Mouse (Mus musculus) liver, adult 2 months (tissue): ENCODE measurements at regions not wholly inside any gene's neighbourhood (a gene's known extent, or its start where the extent isn't known, plus 50 kb on each side); places are given as distances from the start of the nearest gene placed in this dataset.

ENCODE experiments used
- DNase-seq: peaks from one replicate; pipeline ENCODE4 v3.0.0-alpha.2; 2011; ENCODE audit warnings: low read depth, low spot score; ENCODE audit errors: extremely low read depth
- H3K27ac ChIP-seq: fragments of 200-500 bp; replicated peaks from 2 replicates; pipeline ENCODE4 v1.5.1; 2012; ENCODE audit warnings: low read depth, mild to moderate bottlenecking, control low read depth, inconsistent platforms, low read length; ENCODE audit not compliant: insufficient read depth
- H3K27me3 ChIP-seq: fragments of 200-500 bp; 2 replicates; pipeline ENCODE4 v1.6.1; 2012; ENCODE audit warnings: mild to moderate bottlenecking, moderate library complexity, low read length, inconsistent platforms; ENCODE audit not compliant: control insufficient read depth, insufficient read depth
- H3K36me3 ChIP-seq: fragments of 200-500 bp; 2 replicates; pipeline ENCODE4 v1.6.1; 2012; ENCODE audit warnings: low read length, inconsistent platforms; ENCODE audit not compliant: control insufficient read depth, insufficient read depth
- H3K4me1 ChIP-seq: fragments of 200-500 bp; 2 replicates; pipeline ENCODE4 v1.6.1; 2011; ENCODE audit warnings: low read length; ENCODE audit not compliant: control insufficient read depth, insufficient read depth
- H3K4me3 ChIP-seq: fragments of 200-500 bp; 2 replicates; pipeline ENCODE4 v1.5.1; 2011; ENCODE audit warnings: low read depth, mild to moderate bottlenecking, control low read depth, low read length, moderate library complexity; ENCODE audit not compliant: insufficient read depth
- H3K79me2 ChIP-seq: fragments of 200-500 bp; 2 replicates; pipeline ENCODE4 v1.6.1; 2012; ENCODE audit warnings: inconsistent platforms, mild to moderate bottlenecking, low read length, moderate library complexity; ENCODE audit not compliant: control insufficient read depth, insufficient read depth
- H3K9ac ChIP-seq: fragments of 200-500 bp; 2 replicates; pipeline ENCODE4 v1.6.1; 2012; ENCODE audit warnings: low read depth, mild to moderate bottlenecking, control low read depth, inconsistent platforms, low read length
- CTCF ChIP-seq: fragments of 200-500 bp; IDR thresholded peaks from 2 replicates; pipeline ENCODE4 v1.5.1; 2011; ENCODE audit warnings: low read depth, low read length, control low read depth
- POLR2A ChIP-seq: fragments of 200-500 bp; IDR thresholded peaks from 2 replicates; pipeline ENCODE4 v1.6.1; 2011; ENCODE audit warnings: low read length, control low read depth; ENCODE audit not compliant: insufficient read depth; ENCODE audit errors: extremely low read depth
- WGBS: fragments of 180-500 bp; shearing (Covaris S2); methylation state at CpG from one replicate; pipeline ENCODE4 v1.1.7; 2018; 5-methylcytosine and 5-hydroxymethylcytosine counted together

DNA sequence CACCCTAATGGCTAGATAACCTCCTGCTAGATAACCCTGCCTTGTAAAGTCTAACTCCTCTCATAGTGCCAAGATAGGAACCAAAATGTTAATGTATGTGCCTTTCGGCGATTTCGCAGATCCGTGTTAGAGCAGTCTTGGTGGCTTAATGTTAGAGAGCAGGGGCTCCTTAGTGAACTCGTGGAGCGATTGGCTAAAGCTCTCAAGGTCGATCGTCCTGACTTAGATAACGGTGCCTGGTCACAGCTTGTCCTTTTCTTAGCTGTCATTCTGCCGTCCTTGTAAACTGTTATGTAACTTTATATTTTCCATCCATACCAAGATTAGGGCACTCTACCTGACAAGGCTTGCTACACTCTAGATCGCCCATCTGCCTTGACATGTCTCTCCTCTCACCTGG, 119.5 kb upstream of the Prox1 start:
- H3K27me3 ChIP-seq, result no peaks in the 10 kb centered on the region
- H3K4me3 ChIP-seq, result no peak overlapping the region
- no peaks in the 10 kb centered on the region for H3K36me3 ChIP-seq
- DNase-seq, result no peak
- H3K27ac ChIP-seq, result no peak overlapping the region
- no peak overlapping the region for H3K9ac ChIP-seq
- H3K79me2 ChIP-seq, result no peaks in the 10 kb centered on the region
- TF ChIP-seq POLR2A (no peak), CTCF (no peak)
- no peaks in the 10 kb centered on the region for H3K4me1 ChIP-seq
- WGBS, result 73% methylated on average over 11 of the region's 11 CpGs

GRCm38 (mm10) chr1:190286481-190287145, 116.1 kb upstream of the Prox1 start:
- Histone ChIP-seq H3K9ac (no peak overlapping the region), H3K79me2 (no peaks in the 10 kb centered on the region), H3K4me1 (no peaks in the 10 kb centered on the region), H3K36me3 (no peaks in the 10 kb centered on the region), H3K27me3 (no peaks in the 10 kb centered on the region), H3K4me3 (no peak overlapping the region), H3K27ac (no peak overlapping the region)
- TF ChIP-seq POLR2A, result no peak
- TF ChIP-seq CTCF, result no peak
- no peak for DNase-seq
- 58% methylated on average over 17 of the region's 17 CpGs for WGBS

GRCm38 (mm10) chr1:190285636-190286035, 115.1 kb upstream of the Prox1 start:
- no peak overlapping the region for H3K4me3 ChIP-seq
- H3K9ac ChIP-seq, result no peak overlapping the region
- TF ChIP-seq CTCF, result no peak
- TF ChIP-seq POLR2A, result no peak
- WGBS, result 84% methylated on average over 8 of the region's 8 CpGs
- H3K27ac ChIP-seq, result no peak overlapping the region
- H3K36me3 ChIP-seq, result no peaks in the 10 kb centered on the region
- no peaks in the 10 kb centered on the region for H3K27me3 ChIP-seq
- no peak for DNase-seq
- H3K4me1 ChIP-seq, result no peaks in the 10 kb centered on the region
- no peaks in the 10 kb centered on the region for H3K79me2 ChIP-seq

GRCm38 (mm10) chr1:190285049-190285448, 114.5 kb upstream of the Prox1 start:
- 91% methylated on average over 8 of the region's 8 CpGs for WGBS
- no peaks in the 10 kb centered on the region for H3K4me1 ChIP-seq
- H3K27ac ChIP-seq, result no peak overlapping the region

DNA sequence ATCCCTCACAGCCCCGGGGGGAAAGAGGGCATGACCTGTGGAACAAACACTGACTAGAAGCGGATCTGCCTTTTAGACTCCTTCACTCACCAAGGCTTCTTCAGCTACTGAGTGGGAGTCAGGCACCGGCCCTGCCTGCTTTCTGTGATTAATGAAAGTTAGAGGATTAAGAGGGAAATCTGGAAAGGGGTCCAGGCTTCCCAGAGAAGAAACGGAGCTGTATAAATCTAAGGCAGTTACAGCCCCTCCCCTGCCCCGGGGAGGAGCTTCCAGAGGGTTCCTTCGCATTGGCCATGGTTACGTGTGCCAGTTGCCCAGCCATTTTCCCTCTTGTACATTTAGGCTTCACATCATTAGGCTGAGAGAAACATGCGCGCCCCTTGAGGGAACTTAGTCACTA, 113.6 kb upstream of the Prox1 start:
- no peak overlapping the region for H3K27ac ChIP-seq
- no peaks in the 10 kb centered on the region for H3K27me3 ChIP-seq
- H3K79me2 ChIP-seq, result no peaks in the 10 kb centered on the region
- no peaks in the 10 kb centered on the region for H3K36me3 ChIP-seq
- TF ChIP-seq CTCF, result no peak
- TF ChIP-seq POLR2A, result no peak
- no peak overlapping the region for H3K4me3 ChIP-seq
- no peak for DNase-seq
- no peaks in the 10 kb centered on the region for H3K4me1 ChIP-seq
- no peak overlapping the region for H3K9ac ChIP-seq
- 82% methylated on average over 9 of the region's 9 CpGs for WGBS

More at GRCm38 (mm10) chr1:190285049-190285448, 114.5 kb upstream of the Prox1 start:
- no peaks in the 10 kb centered on the region for H3K79me2 ChIP-seq
- no peak for DNase-seq
- TF ChIP-seq CTCF, result no peak
- no peak for TF ChIP-seq POLR2A
- no peaks in the 10 kb centered on the region for H3K27me3 ChIP-seq
- no peaks in the 10 kb centered on the region for H3K36me3 ChIP-seq
- no peak overlapping the region for H3K9ac ChIP-seq
- no peak overlapping the region for H3K4me3 ChIP-seq

DNA sequence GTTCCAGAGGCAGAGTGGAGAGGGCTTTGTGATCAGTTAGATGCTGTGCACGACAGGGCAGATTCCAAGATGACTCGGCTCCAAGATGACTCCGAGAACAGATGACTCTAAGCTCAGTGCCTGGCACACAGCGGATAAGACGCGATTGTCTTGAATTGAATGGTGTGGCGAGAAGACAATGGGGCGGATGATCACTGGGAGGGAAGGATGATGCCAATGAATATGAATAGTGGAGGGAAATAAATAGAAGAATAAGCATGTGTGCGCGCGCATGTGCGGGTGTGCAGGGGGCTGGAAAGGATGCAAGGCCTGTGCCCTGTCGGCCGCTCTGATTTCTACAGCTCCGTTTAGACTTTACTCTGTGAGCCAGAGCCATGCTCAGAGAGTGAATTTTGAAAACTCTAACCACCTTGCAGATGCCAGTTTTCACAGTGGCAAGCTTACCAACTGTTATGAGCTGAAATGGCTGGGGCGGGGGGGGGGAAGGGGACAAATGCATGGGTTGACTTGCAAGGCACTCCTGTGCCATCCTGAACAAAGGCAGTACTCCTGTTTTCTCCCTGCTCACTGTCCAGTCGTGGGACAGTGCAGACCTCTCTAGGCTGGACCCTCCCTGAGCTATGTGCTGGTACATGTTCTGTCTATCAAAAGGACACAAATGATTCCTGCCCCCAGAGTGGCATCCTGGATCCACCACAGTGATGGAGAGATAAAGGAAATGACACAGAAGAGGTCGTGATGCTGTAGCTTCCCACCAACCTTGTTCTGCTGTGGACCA, 109.8 kb upstream of the Prox1 start:
- no peaks in the 10 kb centered on the region for H3K4me1 ChIP-seq
- H3K9ac ChIP-seq, result no peak overlapping the region
- H3K27ac ChIP-seq, result no peak overlapping the region
- no peaks in the 10 kb centered on the region for H3K36me3 ChIP-seq
- DNase-seq, result no peak
- TF ChIP-seq CTCF (no peak), POLR2A (no peak)
- 94% methylated on average over 18 of the region's 18 CpGs for WGBS
- no peak overlapping the region for H3K4me3 ChIP-seq
- H3K79me2 ChIP-seq, result no peaks in the 10 kb centered on the region
- no peaks in the 10 kb centered on the region for H3K27me3 ChIP-seq
